Mouse (Mus musculus): Measurements from ENCODE around the gene Gatm.

Gene Gatm

GRCm38 (mm10) chr2:122561221-122561620 is 49.9 kb downstream of the Gatm start:
- in situ Hi-C loops (cut with MboI; ENCODE audit: low sequenced_read_pairs): loop anchor here (25.0 kb wide), 1 partner anchor 174 kb away; no protein-coding TSS in a partner anchor

- in situ Hi-C loops (cut with MboI; ENCODE audit: low sequenced_read_pairs): loop anchor here (25.0 kb wide), 1 partner anchor 171 kb away; no protein-coding TSS in a partner anchor
Measured at GRCm38 (mm10) chr2:122558317-122558716, 52.8 kb downstream of the Gatm start.
